ENCODE assay signal across 8 mouse cellular contexts in genomic region chr5:23843674-23844530, GRCm38 (mm10). TPM values are rescaled to one million over a fixed set of nuclear protein-coding genes. Genes with fewer than 3 reads are reported as not detected.
DNase-seq lines count a peak whose midpoint lies in the region; ATAC-seq lines count a peak whose summit lies in the region.

Gene Tomm7, minus strand, starts transcription at chr5:23844161.

- H3K4me2 ChIP-seq in heart, embryonic 13.5 days: peak within 1 kb of the TSS; percentile 89
- H3K4me2 ChIP-seq in liver, embryonic 12.5 days: peak within 1 kb of the TSS; percentile 70
- H3K4me2 ChIP-seq in stomach, embryonic 15.5 days: peak within 1 kb of the TSS; percentile 58

- peak; percentile 84 for ATAC-seq in heart, embryonic 13.5 days (ENCODE audit: extremely low read depth, insufficient number of reproducible peaks, low FRiP score, low TSS enrichment)
- ATAC-seq in liver, embryonic 12.5 days: peak; percentile 92
- ATAC-seq in stomach, embryonic 15.5 days (ENCODE audit: insufficient read depth, low FRiP score, low read depth): peak; percentile 94

- H3K27me3 ChIP-seq in heart, embryonic 13.5 days (replicated peaks): no peaks in the 10 kb centered on the region
- 0 out of 2 replicates have a peak, but pooled peaks cover 8% of the 10 kb centered on the region for H3K27me3 ChIP-seq in liver, embryonic 12.5 days (replicated peaks)
- no peaks in the 10 kb centered on the region for H3K27me3 ChIP-seq in stomach, embryonic 15.5 days (replicated peaks)

- H3K9me3 ChIP-seq in heart, embryonic 13.5 days: no peaks in the 10 kb centered on the region
- no peaks in the 10 kb centered on the region for H3K9me3 ChIP-seq in liver, embryonic 12.5 days (replicated peaks)
- no peaks in the 10 kb centered on the region for H3K9me3 ChIP-seq in stomach, embryonic 15.5 days

- H3K9ac ChIP-seq in heart, embryonic 13.5 days: peak within 1 kb of the TSS; percentile 92
- peak within 1 kb of the TSS; percentile 82 for H3K9ac ChIP-seq in liver, embryonic 12.5 days
- H3K9ac ChIP-seq in stomach, embryonic 15.5 days: peak within 1 kb of the TSS; percentile 69; the same call in 1 of the 2 replicates

- DNase-seq in CD4-positive, CD25-positive, alpha-beta regulatory T cell, adult 2 months (ENCODE audit: low read depth, low spot score): peak; percentile 97
- DNase-seq in fat pad, adult 2 months (ENCODE audit: extremely low read depth, low read depth, low spot score): peak; percentile 65
- DNase-seq in kidney, postnatal 10 days: peak; percentile 97
- peak; percentile 94 to 96 for DNase-seq in natural killer cell, adult 2 months (ENCODE audit: low spot score in 2 of 2)

- under 1% methylated on average over 44 of the region's 44 CpGs for WGBS in heart, embryonic 13.5 days
- WGBS in liver, embryonic 12.5 days (ENCODE audit: insufficient replicate concordance): under 1% methylated on average over 44 of the region's 44 CpGs
- WGBS in stomach, embryonic 15.5 days: under 1% methylated on average over 44 of the region's 44 CpGs

- H3K4me3 ChIP-seq in brown adipose tissue, adult 24 weeks (ENCODE audit: insufficient read depth, low read depth, low read length): peak within 1 kb of the TSS; percentile 86
- peak within 1 kb of the TSS; percentile 83 for H3K4me3 ChIP-seq in heart, embryonic 13.5 days
- peak within 1 kb of the TSS; percentile 78 for H3K4me3 ChIP-seq in liver, embryonic 12.5 days
- H3K4me3 ChIP-seq in stomach, embryonic 15.5 days (replicated peaks): peak within 1 kb of the TSS; percentile 85

- H3K4me1 ChIP-seq in brown adipose tissue, adult 24 weeks (ENCODE audit: control insufficient read depth, insufficient read depth, insufficient read length, low read length): 0 out of 2 replicates have a peak, but pooled peaks cover 3% of the 10 kb centered on the region
- H3K4me1 ChIP-seq in heart, embryonic 13.5 days: peaks cover 21% of the 10 kb centered on the region
- H3K4me1 ChIP-seq in liver, embryonic 12.5 days: peaks cover 20% of the 10 kb centered on the region
- peaks cover 8% of the 10 kb centered on the region; the same call in 1 of the 2 replicates for H3K4me1 ChIP-seq in stomach, embryonic 15.5 days

- H3K36me3 ChIP-seq in heart, embryonic 13.5 days: peaks cover 20% of the 10 kb centered on the region
- H3K36me3 ChIP-seq in liver, embryonic 12.5 days: peaks cover 21% of the 10 kb centered on the region
- H3K36me3 ChIP-seq in stomach, embryonic 15.5 days: 0 out of 2 replicates have a peak, but pooled peaks cover 2% of the 10 kb centered on the region

- H3K27ac ChIP-seq in brown adipose tissue, adult 24 weeks (replicated peaks; ENCODE audit: low read depth, low read length): peak within 1 kb of the TSS; percentile 81
- peak within 1 kb of the TSS; percentile 92 for H3K27ac ChIP-seq in heart, embryonic 13.5 days (replicated peaks)
- H3K27ac ChIP-seq in liver, embryonic 12.5 days: peak within 1 kb of the TSS; percentile 85
- peak within 1 kb of the TSS; percentile 90 for H3K27ac ChIP-seq in stomach, embryonic 15.5 days

RNA-seq across cellular contexts. Expression of gene Tomm7, which starts in this region (rescaled TPM):
- 213 and 234 TPM in 2 replicates for polyA plus RNA-seq in brown adipose tissue, adult 24 weeks (2012; ENCODE audit: insufficient read depth, insufficient read length, missing spikeins)
- 92.0 and 100 TPM in 2 replicates for polyA plus RNA-seq in heart, embryonic 13.5 days (2015; fragmentation: Nextera tagmentation; extraction: Ambion mirVana)
- polyA plus RNA-seq in liver, embryonic 12.5 days (2016; fragmentation: Nextera tagmentation; extraction: Ambion mirVana): 99.0 and 101 TPM in 2 replicates
- 115 and 116 TPM in 2 replicates for polyA plus RNA-seq in stomach, embryonic 15.5 days (2015; fragmentation: Nextera tagmentation; extraction: Ambion mirVana)

Comparison
In these comparisons a context has a peak if more than half of its experiments do, and no peak if none do; other contexts are left out.
1. Peak in every context shown above with its lines: DNase-seq, ATAC-seq, H3K4me3 ChIP-seq and H3K27ac ChIP-seq.